Mouse (Mus musculus) embryonic facial prominence, embryonic 11.5 days (tissue): ENCODE data around the gene Hpse2. TPM values are rescaled to one million over a fixed set of nuclear protein-coding genes. Genes with fewer than 3 reads are reported as not detected.

ENCODE experiments used
- ATAC-seq: fragments of 200-750 bp; cut with Nextera tagmentation; replicated peaks from 2 replicates; pipeline ENCODE4 v1.8.0; 2017; ENCODE audit warnings: low read depth; ENCODE audit not compliant: insufficient number of reproducible peaks, low FRiP score, low TSS enrichment
- DNase-seq: peaks from one replicate; pipeline ENCODE4 v3.0.0-alpha.2; 2015; ENCODE audit warnings: low spot score
- H3K27ac ChIP-seq: fragments of 300-500 bp; sonication (generic); replicated peaks from 2 replicates; pipeline ENCODE4 v1.5.1; 2014; ENCODE audit warnings: mild to moderate bottlenecking, low read depth, low read length, control low read depth
- H3K27me3 ChIP-seq: fragments of 300-500 bp; sonication (generic); 2 replicates; pipeline ENCODE4 v1.6.1; 2014; ENCODE audit warnings: mild to moderate bottlenecking, low read length, moderate library complexity, mixed read lengths; ENCODE audit not compliant: control insufficient read depth, insufficient read depth
- H3K36me3 ChIP-seq: fragments of 300-500 bp; sonication (generic); replicated peaks from 2 replicates; pipeline ENCODE4 v1.6.1; 2014; ENCODE audit warnings: low read depth, mild to moderate bottlenecking, low read length, moderate library complexity, mixed read lengths; ENCODE audit not compliant: control insufficient read depth, insufficient read depth
- H3K4me1 ChIP-seq: fragments of 300-500 bp; sonication (generic); 2 replicates; pipeline ENCODE4 v1.6.1; 2014; ENCODE audit warnings: low read length, mixed read lengths; ENCODE audit not compliant: control insufficient read depth, insufficient read depth
- H3K4me2 ChIP-seq: fragments of 300-500 bp; sonication (generic); 2 replicates; pipeline ENCODE4 v1.6.1; 2014; ENCODE audit warnings: low read depth, mild to moderate bottlenecking, control low read depth, low read length, moderate library complexity
- H3K4me3 ChIP-seq: fragments of 300-500 bp; sonication (generic); 2 replicates; pipeline ENCODE4 v1.5.1; 2014; ENCODE audit warnings: low read depth, low read length, control low read depth
- H3K9ac ChIP-seq: fragments of 300-500 bp; sonication (generic); replicated peaks from 2 replicates; pipeline ENCODE4 v1.6.1; 2014; ENCODE audit warnings: mild to moderate bottlenecking, control low read depth, low read length
- H3K9me3 ChIP-seq: fragments of 300-500 bp; sonication (generic); replicated peaks from 2 replicates; pipeline ENCODE4 v1.6.1; 2016; ENCODE audit warnings: mild to moderate bottlenecking, low read length, inconsistent platforms, mixed read lengths; ENCODE audit not compliant: control insufficient read depth
- WGBS: fragments of 180-500 bp; shearing (Covaris S2); extraction: QIAGEN DNeasy Blood & Tissue Kit; methylation state at CpG from one replicate; pipeline ENCODE4 v1.1.7; 2014; 5-methylcytosine and 5-hydroxymethylcytosine counted together
- polyA plus RNA-seq: library from polyadenylated mRNA; unstranded; fragments of >200 nt; fragmentation: Nextera tagmentation; extraction: Ambion mirVana; gene quantifications from 2 replicates; pipeline ENCODE4 v1.2.1, GENCODE M21; 2014

Gene Hpse2
- polyA plus RNA-seq = 6.6 and 7.8 TPM in 2 replicates

GRCm38 (mm10) chr19:43388017-43388904 lies at the start of gene Hpse2:
Hpse2 (minus strand) TSS chr19:43388355.
- no peak; the same call in 1 of the 2 replicates for ATAC-seq
- peak; percentile 60 for DNase-seq
- Histone ChIP-seq H3K27ac (peak within 1 kb of the TSS; percentile 52), H3K4me1 (no peaks in the 10 kb centered on the region; the same call in 1 of the 2 replicates), H3K36me3 (no peaks in the 10 kb centered on the region), H3K27me3 (peaks cover 21% of the 10 kb centered on the region), H3K9ac (peak within 1 kb of the TSS; percentile 60), H3K9me3 (no peaks in the 10 kb centered on the region), H3K4me3 (peak within 1 kb of the TSS; percentile 42), H3K4me2 (peak within 1 kb of the TSS; percentile 54)
- under 1% methylated on average over 18 of the region's 18 CpGs for WGBS

- Histone ChIP-seq H3K9me3 (no peaks in the 10 kb centered on the region), H3K9ac (no peak overlapping the region), H3K4me3 (no peak overlapping the region), H3K36me3 (no peaks in the 10 kb centered on the region), H3K4me1 (no peaks in the 10 kb centered on the region), H3K27me3 (no peaks in the 10 kb centered on the region), H3K27ac (no peak overlapping the region), H3K4me2 (no peak overlapping the region)
- 89% methylated on average over 24 of the region's 24 CpGs for whole genome bisulfite sequencing
- ATAC-seq (no peak), DNase-seq (no peak)
Measured at GRCm38 (mm10) chr19:43427446-43428224, 39.5 kb upstream of the Hpse2 start.

- Histone ChIP-seq H3K4me2 (no peak overlapping the region), H3K27ac (no peak overlapping the region), H3K4me1 (no peaks in the 10 kb centered on the region), H3K9ac (no peak overlapping the region), H3K36me3 (no peaks in the 10 kb centered on the region), H3K4me3 (no peak overlapping the region), H3K27me3 (no peaks in the 10 kb centered on the region), H3K9me3 (no peaks in the 10 kb centered on the region)
- ATAC-seq = no peak
- 80% methylated on average over 2 of the region's 2 CpGs for WGBS
- no peak for DNase-seq
Measured at GRCm38 (mm10) chr19:43424082-43424481, 35.9 kb upstream of the Hpse2 start.

GRCm38 (mm10) chr19:43420506-43420905 lies 32.4 kb upstream of the Hpse2 start:
- no peak for ATAC-seq
- no peak for DNase-seq
- Histone ChIP-seq H3K36me3 (no peaks in the 10 kb centered on the region), H3K9me3 (no peaks in the 10 kb centered on the region), H3K27me3 (no peaks in the 10 kb centered on the region), H3K27ac (no peak overlapping the region), H3K4me2 (no peak overlapping the region), H3K4me3 (no peak overlapping the region), H3K4me1 (no peaks in the 10 kb centered on the region), H3K9ac (no peak overlapping the region)
- WGBS = 79% methylated on average over 3 of the region's 3 CpGs

GRCm38 (mm10) chr19:43415565-43415964 lies 27.4 kb upstream of the Hpse2 start:
- Histone ChIP-seq H3K27me3 (no peaks in the 10 kb centered on the region), H3K4me3 (no peak overlapping the region), H3K36me3 (no peaks in the 10 kb centered on the region), H3K9ac (no peak overlapping the region), H3K9me3 (no peaks in the 10 kb centered on the region), H3K4me1 (no peaks in the 10 kb centered on the region), H3K27ac (no peak overlapping the region), H3K4me2 (no peak overlapping the region)
- 85% methylated on average over 2 of the region's 2 CpGs for WGBS
- ATAC-seq (no peak), DNase-seq (no peak)

GRCm38 (mm10) chr19:43407181-43407580 lies 19.0 kb upstream of the Hpse2 start:
- no peak overlapping the region for H3K4me2 ChIP-seq
- DNase-seq (no peak), ATAC-seq (no peak)
- no peak overlapping the region for H3K27ac ChIP-seq
- H3K36me3 ChIP-seq = no peaks in the 10 kb centered on the region
- no peaks in the 10 kb centered on the region for H3K4me1 ChIP-seq
- H3K9ac ChIP-seq = no peak overlapping the region
- H3K27me3 ChIP-seq = no peaks in the 10 kb centered on the region
- 21% methylated on average over 1 of the region's 1 CpGs for WGBS
- no peak overlapping the region for H3K4me3 ChIP-seq
- H3K9me3 ChIP-seq = no peaks in the 10 kb centered on the region

- Histone ChIP-seq H3K36me3 (no peaks in the 10 kb centered on the region), H3K4me3 (no peak overlapping the region), H3K4me2 (no peak overlapping the region), H3K9me3 (no peaks in the 10 kb centered on the region), H3K9ac (no peak overlapping the region), H3K4me1 (no peaks in the 10 kb centered on the region), H3K27me3 (no peaks in the 10 kb centered on the region), H3K27ac (no peak overlapping the region)
- DNase-seq (peak; percentile 82), ATAC-seq (no peak)
- 5% methylated on average over 4 of the region's 4 CpGs for WGBS
Measured at GRCm38 (mm10) chr19:43396327-43396726, 8.2 kb upstream of the Hpse2 start.
